Mouse (Mus musculus) mature B cell (primary cell): Measurements from ENCODE around the gene Acsf3.

ENCODE experiments used
- in situ Hi-C: fragments of 300-500 bp; cut with MboI; formaldehyde crosslinking; loops from 2 replicates; pipeline ENCODE4 v1.14.3; 2019

The Acsf3 gene

DNA sequence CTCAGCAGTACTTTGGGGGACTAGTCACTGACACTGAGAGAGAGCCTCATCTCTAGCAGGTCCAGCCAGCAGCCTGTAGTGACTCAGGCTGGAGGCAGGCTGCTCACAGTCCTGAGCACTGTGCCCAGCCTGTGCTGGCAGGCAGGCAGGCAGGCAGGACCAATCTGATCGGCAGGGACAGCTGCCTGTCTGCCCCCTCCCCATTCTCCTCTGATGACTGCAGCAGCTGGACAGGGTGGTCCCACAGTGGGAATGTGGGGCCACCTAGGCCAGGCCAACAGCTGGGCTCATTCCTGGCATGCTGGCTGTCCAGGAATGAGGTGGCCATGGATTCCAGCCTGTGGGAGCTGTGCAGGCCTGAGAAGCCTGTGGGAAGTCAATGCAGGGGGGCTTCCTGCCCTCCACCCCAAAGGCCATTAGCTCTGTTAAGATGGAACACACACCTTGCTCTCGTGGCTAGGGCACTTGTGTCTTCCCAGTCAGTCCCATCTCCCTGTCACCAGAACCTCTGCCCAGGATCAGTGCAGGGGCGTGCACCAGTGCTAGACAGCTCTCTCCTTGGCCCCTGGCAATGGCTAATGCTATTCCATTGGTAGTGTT, 75.5 kb downstream of the Acsf3 start:
- in situ Hi-C loops, result no loop called here

DNA sequence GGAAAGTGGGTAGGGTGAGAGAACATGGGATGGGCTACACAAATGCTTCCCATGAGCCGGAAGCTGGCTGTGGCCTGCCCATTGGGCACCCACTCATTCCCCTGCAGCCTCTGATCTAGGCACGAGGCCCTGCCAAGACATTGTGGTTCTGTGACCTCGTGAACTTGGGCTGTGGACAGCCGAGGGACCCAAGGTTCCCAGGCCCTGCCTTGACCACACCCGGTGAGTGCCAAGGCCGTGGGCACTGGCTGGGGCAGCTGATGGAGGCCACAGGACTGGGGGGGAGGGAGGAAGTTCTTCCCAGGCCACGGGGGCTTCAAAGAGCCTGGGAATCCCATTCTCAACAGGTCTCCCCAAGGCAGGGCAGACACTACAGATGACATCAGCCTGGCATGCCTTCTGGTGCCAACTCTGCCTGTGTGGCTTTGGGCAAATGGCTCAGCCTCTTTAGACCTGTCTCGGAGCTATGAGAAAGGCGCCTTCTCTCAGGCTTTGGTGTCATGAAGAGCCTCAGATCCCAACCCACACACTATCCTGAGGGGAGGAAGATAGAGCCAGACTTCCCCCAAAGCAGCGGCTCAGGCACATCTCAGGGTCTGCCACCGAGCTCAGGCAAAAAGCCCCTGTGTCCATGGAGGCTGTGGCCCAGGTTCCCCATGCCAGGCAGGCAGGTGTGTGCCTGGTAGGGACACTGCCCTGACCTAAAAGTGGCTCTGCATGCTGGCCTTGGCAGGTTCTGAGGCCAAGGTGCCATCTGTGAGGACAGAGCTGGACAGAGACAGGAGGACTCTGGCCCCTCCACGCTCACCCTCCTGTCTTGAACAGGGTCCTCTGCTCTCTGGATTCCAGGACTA, 76.6 kb downstream of the Acsf3 start:
- in situ Hi-C loops, result no loop called here

DNA sequence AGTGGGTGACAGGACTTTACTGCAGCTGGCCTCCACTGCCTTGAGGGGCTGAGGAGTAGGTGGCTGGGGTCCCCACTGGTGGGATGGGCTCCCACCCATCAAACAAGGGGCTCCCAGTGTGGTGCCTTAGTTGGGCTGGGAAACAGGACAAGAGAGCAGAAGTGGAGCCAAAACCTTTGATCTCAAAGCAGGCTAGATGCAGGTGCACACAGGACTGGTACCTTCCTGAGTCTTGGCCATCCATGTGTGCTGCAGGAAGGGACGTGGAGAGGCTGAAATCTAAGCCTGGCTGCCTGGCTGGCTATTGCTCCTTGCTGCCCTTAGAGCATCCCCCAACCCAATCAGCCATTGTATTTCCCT, 77.2 kb downstream of the Acsf3 start:
- in situ Hi-C loops, result no loop called here

DNA sequence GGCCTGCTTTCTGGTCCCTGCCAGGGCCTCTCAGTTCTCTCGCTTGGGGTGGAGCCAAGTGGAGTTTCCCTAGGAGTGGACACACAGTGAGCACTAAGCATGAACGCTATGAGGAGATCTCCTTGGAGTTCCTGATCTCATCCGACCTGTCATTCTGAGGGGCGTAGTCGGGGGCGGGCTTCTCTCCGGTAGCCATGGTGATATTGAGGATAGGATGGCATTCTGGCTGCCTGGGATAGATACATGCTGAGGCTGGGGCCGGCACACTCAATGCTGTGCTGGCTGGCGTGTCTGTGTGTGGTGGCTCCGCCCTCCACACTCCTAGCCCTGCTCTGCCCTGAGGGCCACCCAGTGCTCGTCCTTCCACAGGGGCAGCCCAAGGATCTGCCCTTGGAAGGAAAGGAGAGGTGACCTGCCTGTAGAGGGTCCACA, 78.1 kb downstream of the Acsf3 start:
- in situ Hi-C loops, result no loop called here

DNA sequence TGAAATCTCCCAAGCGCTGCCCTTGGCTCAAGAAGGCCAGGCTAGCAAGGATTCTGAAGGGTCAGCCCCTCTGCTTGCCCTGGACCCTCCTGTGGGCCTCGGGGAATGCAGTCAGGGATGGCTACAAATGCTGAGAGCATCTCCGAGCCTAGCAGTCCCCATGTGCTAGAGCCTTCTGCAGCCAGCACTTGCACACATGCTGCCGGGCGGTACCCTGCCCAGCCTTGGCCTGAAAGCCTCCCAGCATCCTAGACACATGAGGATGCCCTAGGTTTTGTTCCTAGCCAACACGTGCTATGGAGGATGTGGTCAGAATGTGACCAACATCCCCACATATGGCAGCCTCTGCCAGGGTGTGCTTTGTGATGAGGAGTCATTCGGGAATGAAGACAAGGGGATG, 79.1 kb downstream of the Acsf3 start:
- in situ Hi-C loops, result no loop called here

DNA sequence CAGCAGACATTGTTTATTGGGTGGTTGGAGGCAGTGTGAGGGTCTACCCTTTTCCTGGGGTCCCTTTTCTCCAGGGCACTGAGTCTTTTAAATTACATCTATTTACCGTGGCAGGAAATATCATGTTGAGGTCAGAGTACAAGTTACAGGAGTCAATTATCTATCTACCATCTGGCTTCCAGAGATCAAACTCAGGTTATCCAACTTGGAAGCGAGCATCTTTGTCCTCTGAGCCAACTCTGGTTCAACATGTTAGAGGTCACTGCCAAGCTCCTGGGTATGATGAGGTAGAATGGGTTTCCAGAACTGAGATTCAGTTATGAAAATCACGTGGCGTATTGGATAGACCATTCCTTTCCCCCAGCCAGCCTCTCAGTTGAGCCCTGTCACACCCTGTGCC, 79.8 kb downstream of the Acsf3 start:
- in situ Hi-C loops, result no loop called here

DNA sequence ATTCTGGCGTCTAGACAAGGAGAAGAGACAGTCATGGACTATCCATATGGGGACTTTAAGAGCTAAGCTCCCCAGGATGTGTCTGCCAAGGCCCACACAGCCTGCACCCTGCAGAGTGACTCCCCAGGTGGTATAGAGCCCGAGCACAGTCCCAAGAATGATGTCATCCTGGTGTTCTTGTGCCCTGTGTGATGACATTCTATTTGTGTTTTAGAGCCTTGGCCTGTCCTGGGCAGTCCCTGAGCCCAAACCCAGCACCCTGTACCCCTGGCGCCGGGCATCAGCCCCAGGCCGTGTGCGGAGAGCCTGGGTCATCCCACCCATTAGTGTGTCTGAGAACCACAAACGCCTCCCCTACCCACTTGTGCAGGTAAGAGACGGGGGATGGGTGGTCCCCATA, 81.0 kb downstream of the Acsf3 start:
- in situ Hi-C loops, result no loop called here

DNA sequence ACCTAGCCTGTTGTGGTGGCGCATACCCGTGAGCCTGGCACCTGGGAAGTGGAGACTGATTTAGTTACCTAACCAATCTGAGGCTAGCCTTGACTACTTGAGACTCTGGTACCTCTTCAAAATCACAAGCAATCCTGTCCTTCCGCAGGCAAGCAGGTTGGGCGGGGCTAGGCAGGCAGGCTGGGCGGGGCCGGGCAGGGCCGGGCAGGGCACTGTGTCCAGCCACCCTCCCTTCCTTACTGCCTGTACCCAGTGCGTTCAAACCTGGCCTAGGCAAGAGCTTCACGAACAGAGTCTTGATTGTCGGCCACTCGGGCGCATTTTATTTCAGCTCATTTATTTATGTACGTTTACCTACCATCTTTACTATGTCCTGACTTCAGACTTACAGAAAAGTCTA, 84.6 kb downstream of the Acsf3 start:
- in situ Hi-C loops, result no loop called here

DNA sequence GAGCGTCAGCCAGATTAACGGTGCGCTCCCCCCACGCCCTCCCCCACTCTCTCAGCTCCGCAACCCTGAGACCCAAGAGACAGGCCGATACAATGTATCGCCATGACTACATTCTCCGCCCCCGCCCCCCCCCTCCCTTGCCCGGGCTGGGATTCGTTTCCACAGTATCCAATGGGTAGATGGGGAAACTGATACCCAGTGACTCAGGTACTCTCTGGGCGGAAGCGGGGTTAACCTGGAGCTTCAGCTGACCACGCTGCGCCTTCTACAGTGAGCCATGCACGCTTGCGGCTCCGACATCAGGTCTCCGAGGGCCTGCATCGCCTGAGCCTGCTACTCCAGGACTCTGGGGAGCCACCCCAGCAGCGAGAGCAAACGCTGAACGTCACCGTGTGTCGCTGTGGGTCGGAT, 89.4 kb downstream of the Acsf3 start:
- in situ Hi-C loops, result no loop called here

DNA sequence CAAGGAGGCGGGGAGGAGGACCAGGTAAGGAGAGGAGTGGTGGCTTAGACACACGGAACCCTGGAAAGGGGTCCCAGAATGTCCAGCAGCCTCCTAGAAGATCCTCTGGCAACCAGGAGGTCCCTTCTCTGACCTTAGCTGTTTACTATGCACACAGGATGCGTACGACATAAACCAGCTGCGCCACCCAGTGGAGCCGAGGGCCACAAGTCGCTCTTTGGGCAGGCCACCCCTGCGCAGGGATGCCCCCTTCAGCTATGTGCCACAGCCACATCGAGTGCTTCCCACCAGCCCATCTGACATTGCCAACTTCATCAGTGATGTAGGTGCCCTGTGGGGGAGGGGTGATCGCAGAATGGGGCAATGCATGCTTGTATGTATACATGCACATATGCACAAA, 90.2 kb downstream of the Acsf3 start:
- in situ Hi-C loops, result no loop called here

DNA sequence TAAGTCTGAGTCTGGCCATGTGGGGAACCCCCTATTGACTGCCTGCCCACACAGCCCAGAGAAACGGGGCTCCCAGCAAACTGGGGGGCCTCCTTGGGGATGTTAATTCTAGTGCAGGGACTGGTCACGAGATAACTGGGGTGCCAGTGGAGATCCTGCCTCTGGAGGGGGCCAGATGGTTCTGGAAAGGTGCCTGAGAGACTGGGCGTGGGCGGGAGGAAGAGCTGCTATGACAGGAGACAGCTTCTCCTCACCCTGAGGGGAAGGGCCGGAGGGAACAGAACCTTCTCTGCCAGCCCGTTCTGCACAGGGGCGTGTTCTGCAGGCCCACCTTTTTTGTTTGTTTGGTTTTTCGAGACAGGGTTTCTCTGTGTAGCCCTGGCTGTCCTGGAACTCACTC, 90.9 kb downstream of the Acsf3 start:
- in situ Hi-C loops, result no loop called here
